Mouse (Mus musculus): ENCODE results near the gene Dnajc17. TPM values are rescaled to one million over a fixed set of nuclear protein-coding genes. Genes with fewer than 3 reads are reported as not detected.

Dnajc17 gene
- total and polyA plus RNA-seq, 3 experiments, result 14.7 to 15.8 TPM; not detected in 1

DNA sequence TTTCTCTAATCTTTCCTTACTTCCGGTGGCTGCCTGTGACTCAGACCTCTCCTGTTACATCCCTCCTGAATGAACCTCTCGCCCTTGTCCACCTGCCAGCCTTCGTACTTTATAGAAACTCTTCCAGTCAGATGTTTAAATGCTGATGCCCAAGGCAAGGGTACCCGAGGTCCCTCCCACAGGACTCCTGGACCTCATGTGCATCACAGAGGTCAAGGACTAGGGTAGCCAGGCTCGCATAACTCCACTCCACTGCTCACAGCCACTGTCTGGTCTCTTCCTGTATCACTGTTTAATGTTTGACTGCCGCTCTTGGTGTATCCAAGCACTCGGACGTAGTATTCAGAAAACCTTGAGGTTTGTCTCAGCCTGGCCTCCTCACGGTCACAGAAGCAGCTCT, 34.0 kb upstream of the Dnajc17 start:
- DNase-seq (ENCODE audit: low read depth, low spot score), result peak; percentile 22
- Histone ChIP-seq H3K27me3 (ENCODE audit: control insufficient read depth in 1 of 2, insufficient read depth in 2 of 2, low read length in 2 of 2) (no peaks in the 10 kb centered on the region), H3K27ac (ENCODE audit: control insufficient read depth, low read depth, low read length) (no peak overlapping the region), H3K4me1 (ENCODE audit: control insufficient read depth in 1 of 2, insufficient read depth in 2 of 2, low read length in 2 of 2) (peaks cover 3 to 18% of the 10 kb centered on the region in 2 experiments; a peak in 3 of 4 replicates), H3K9ac (ENCODE audit: control insufficient read depth, low read depth, low read length, poor library complexity, severe bottlenecking) (no peak overlapping the region), H3K9me3 (replicated peaks; ENCODE audit: insufficient read depth, low read length) (no peaks in the 10 kb centered on the region), H3K79me2 (ENCODE audit: control insufficient read depth, insufficient read depth, low read length, poor library complexity) (no peaks in the 10 kb centered on the region), H3K36me3 (ENCODE audit: control insufficient read depth in 1 of 2, insufficient read depth in 2 of 2, low read length in 2 of 2) (peaks cover 0 to 8% of the 10 kb centered on the region in 2 experiments; a peak in 2 of 4 replicates), H3K4me3 (ENCODE audit: control insufficient read depth in 1 of 2, insufficient read depth in 1 of 2, low read depth in 2 of 2, low read length in 2 of 2) (no peak overlapping the region)
- TF ChIP-seq E2F4 (IDR thresholded peaks at IDR 0.05; ENCODE audit: borderline replicate concordance, low read depth, low read length) (no peak), TBP (IDR thresholded peaks at IDR 0.05; ENCODE audit: low read depth, low read length) (no peak), CTCF (IDR thresholded peaks at IDR 0.05 in 2 of 3, conservative IDR thresholded peaks at IDR 0.05 in 1 of 3; ENCODE audit: control insufficient read depth in 1 of 3, insufficient read depth in 1 of 3, low read depth in 2 of 3, low read length in 3 of 3, poor library complexity in 1 of 3, severe bottlenecking in 1 of 3) (no peak)

GRCm38 (mm10) chr2:119240819-119241186, 32.2 kb upstream of the Dnajc17 start:
- Histone ChIP-seq H3K4me1 (ENCODE audit: control insufficient read depth in 1 of 2, insufficient read depth in 2 of 2, low read length in 2 of 2) (peaks cover 3 to 18% of the 10 kb centered on the region in 2 experiments; a peak in 3 of 4 replicates), H3K9ac (ENCODE audit: control insufficient read depth, low read depth, low read length, poor library complexity, severe bottlenecking) (no peak overlapping the region), H3K4me3 (ENCODE audit: control insufficient read depth in 1 of 2, insufficient read depth in 1 of 2, low read depth in 2 of 2, low read length in 2 of 2) (no peak overlapping the region), H3K79me2 (ENCODE audit: control insufficient read depth, insufficient read depth, low read length, poor library complexity) (no peaks in the 10 kb centered on the region), H3K27ac (ENCODE audit: control insufficient read depth, low read depth, low read length) (no peak overlapping the region), H3K36me3 (ENCODE audit: control insufficient read depth in 1 of 2, insufficient read depth in 2 of 2, low read length in 2 of 2) (peaks cover 0 to 8% of the 10 kb centered on the region in 2 experiments; a peak in 2 of 4 replicates), H3K27me3 (ENCODE audit: control insufficient read depth in 1 of 2, insufficient read depth in 2 of 2, low read length in 2 of 2) (no peaks in the 10 kb centered on the region; a peak in 1 of 4 replicates), H3K9me3 (replicated peaks; ENCODE audit: insufficient read depth, low read length) (no peaks in the 10 kb centered on the region)
- peak; percentile 60 for DNase-seq (ENCODE audit: low read depth, low spot score)
- no peak for TF ChIP-seq MXI1 (IDR thresholded peaks at IDR 0.05; ENCODE audit: low read depth, low read length)
- TF ChIP-seq GATA1 (IDR thresholded peaks at IDR 0.05; ENCODE audit: low read depth, low read length), result peak; percentile 57
- 0 out of 2 replicates have a peak, but pooled peaks have one; percentile 5 for TF ChIP-seq RCOR1 (IDR thresholded peaks at IDR 0.05; ENCODE audit: low read depth, low read length)
- TF ChIP-seq KAT2A (conservative IDR thresholded peaks at IDR 0.05; ENCODE audit: low read depth, low read length), result no peak
- no peak for TF ChIP-seq ZC3H11A (IDR thresholded peaks at IDR 0.05; ENCODE audit: low read depth, low read length)

- TF ChIP-seq RCOR1 (IDR thresholded peaks at IDR 0.05; ENCODE audit: low read depth, low read length) (0 out of 2 replicates have a peak, but pooled peaks have one; percentile 7), TBP (IDR thresholded peaks at IDR 0.05; ENCODE audit: low read depth, low read length) (peak; percentile 49; the same call in 1 of the 2 replicates), ZNF384 (IDR thresholded peaks at IDR 0.05; ENCODE audit: low read depth, low read length) (peak; percentile 90), MXI1 (IDR thresholded peaks at IDR 0.05; ENCODE audit: low read depth, low read length) (no peak)
- Histone ChIP-seq H3K9ac (ENCODE audit: control insufficient read depth, low read depth, low read length, poor library complexity, severe bottlenecking) (no peak overlapping the region), H3K27ac (ENCODE audit: control insufficient read depth, low read depth, low read length) (no peak overlapping the region), H3K9me3 (replicated peaks; ENCODE audit: insufficient read depth, low read length) (no peaks in the 10 kb centered on the region), H3K79me2 (ENCODE audit: control insufficient read depth, insufficient read depth, low read length, poor library complexity) (no peaks in the 10 kb centered on the region), H3K36me3 (ENCODE audit: control insufficient read depth in 1 of 2, insufficient read depth in 2 of 2, low read length in 2 of 2) (peaks cover 0 to 8% of the 10 kb centered on the region in 2 experiments; a peak in 2 of 4 replicates), H3K4me1 (ENCODE audit: control insufficient read depth in 1 of 2, insufficient read depth in 2 of 2, low read length in 2 of 2) (peaks cover 3 to 18% of the 10 kb centered on the region in 2 experiments; a peak in 3 of 4 replicates), H3K4me3 (ENCODE audit: control insufficient read depth in 1 of 2, insufficient read depth in 1 of 2, low read depth in 2 of 2, low read length in 2 of 2) (no peak overlapping the region), H3K27me3 (ENCODE audit: control insufficient read depth in 1 of 2, insufficient read depth in 2 of 2, low read length in 2 of 2) (peaks cover 0 to 2% of the 10 kb centered on the region in 2 experiments; a peak in 1 of 4 replicates)
- peak; percentile 53 for DNase-seq (ENCODE audit: low read depth, low spot score)
Observed at GRCm38 (mm10) chr2:119240075-119240818, 31.7 kb upstream of the Dnajc17 start.

Data from MEL (cell line).